Mouse (Mus musculus) ES-Bruce4 (cell line): ENCODE measurements around the gene Ugt1a2. TPM values are rescaled to one million over a fixed set of nuclear protein-coding genes. Genes with fewer than 3 reads are reported as not detected.

Source experiments
- H3K27ac ChIP-seq: 2 replicates; pipeline ENCODE4 v1.5.1; 2012; ENCODE audit warnings: low read length, inconsistent platforms; ENCODE audit not compliant: insufficient read depth
- H3K27me3 ChIP-seq: 2 replicates; pipeline ENCODE4 v1.6.1; 2012; ENCODE audit warnings: mild to moderate bottlenecking, low read length, inconsistent platforms; ENCODE audit not compliant: control insufficient read depth, poor library complexity, insufficient read depth, severe bottlenecking
- H3K36me3 ChIP-seq: 2 replicates; pipeline ENCODE4 v1.6.1; 2012; ENCODE audit warnings: inconsistent platforms, mild to moderate bottlenecking, low read length, moderate library complexity; ENCODE audit not compliant: control insufficient read depth, poor library complexity, insufficient read depth, severe bottlenecking
- H3K4me1 ChIP-seq: one replicate; pipeline ENCODE4 v1.8.1; 2011; ENCODE audit warnings: low read length; ENCODE audit not compliant: control insufficient read depth, insufficient read depth
- H3K4me3 ChIP-seq: 2 replicates; pipeline ENCODE4 v1.5.1; 2011; ENCODE audit warnings: low read depth, mild to moderate bottlenecking, low read length
- H3K9ac ChIP-seq: 2 replicates; pipeline ENCODE4 v1.6.1; 2012; ENCODE audit warnings: low read depth, mild to moderate bottlenecking, inconsistent platforms; ENCODE audit not compliant: poor library complexity, severe bottlenecking
- H3K9me3 ChIP-seq: replicated peaks from 2 replicates; pipeline ENCODE4 v1.6.1; 2012; ENCODE audit warnings: mild to moderate bottlenecking, low read length, inconsistent platforms; ENCODE audit not compliant: control insufficient read depth, poor library complexity, insufficient read depth, severe bottlenecking
- CTCF ChIP-seq: IDR thresholded peaks from one replicate; pipeline ENCODE4 v1.8.1; 2011; ENCODE audit warnings: low read depth, low read length
- EP300 ChIP-seq: IDR thresholded peaks from 2 replicates; pipeline ENCODE4 v1.6.1; 2011; ENCODE audit warnings: low read depth, low read length; ENCODE audit not compliant: insufficient read depth
- POLR2A ChIP-seq: IDR thresholded peaks from one replicate; pipeline ENCODE4 v1.8.1; 2011; ENCODE audit warnings: low read length; ENCODE audit not compliant: insufficient read depth
- polyA plus RNA-seq: library from polyadenylated mRNA; stranded (reverse); fragments of >200 nt; gene quantifications from 2 replicates; pipeline ENCODE4 v1.2.4, GENCODE M21; 2011; ENCODE audit warnings: low read depth; ENCODE audit not compliant: missing spikeins, insufficient read depth, insufficient read length

The Ugt1a2 gene
- polyA plus RNA-seq, 1 experiment = not detected

GRCm38 (mm10) chr1:88259643-88260024, 59.2 kb downstream of the Ugt1a2 start:
- no peaks in the 10 kb centered on the region for H3K27me3 ChIP-seq
- H3K36me3 ChIP-seq = peaks cover 23% of the 10 kb centered on the region

GRCm38 (mm10) chr1:88260114-88260513, 59.7 kb downstream of the Ugt1a2 start:
- peaks cover 27% of the 10 kb centered on the region for H3K36me3 ChIP-seq
- no peak for TF ChIP-seq EP300
- no peak for TF ChIP-seq CTCF
- no peak for TF ChIP-seq POLR2A
- no peaks in the 10 kb centered on the region for H3K9me3 ChIP-seq

More at GRCm38 (mm10) chr1:88259643-88260024, 59.2 kb downstream of the Ugt1a2 start:
- Histone ChIP-seq H3K4me1 (no peaks in the 10 kb centered on the region), H3K9ac (no peak overlapping the region), H3K9me3 (no peaks in the 10 kb centered on the region), H3K27ac (no peak overlapping the region), H3K4me3 (no peak overlapping the region)
- no peak for TF ChIP-seq EP300
- no peak for TF ChIP-seq POLR2A
- no peak for TF ChIP-seq CTCF

GRCm38 (mm10) chr1:88260604-88261377, 60.4 kb downstream of the Ugt1a2 start:
- TF ChIP-seq POLR2A (no peak), CTCF (no peak), EP300 (no peak)
- Histone ChIP-seq H3K27ac (no peak overlapping the region), H3K36me3 (peaks cover 34% of the 10 kb centered on the region), H3K9me3 (no peaks in the 10 kb centered on the region), H3K4me1 (no peaks in the 10 kb centered on the region), H3K9ac (no peak overlapping the region), H3K27me3 (no peaks in the 10 kb centered on the region), H3K4me3 (no peak overlapping the region)

More at GRCm38 (mm10) chr1:88260114-88260513, 59.7 kb downstream of the Ugt1a2 start:
- H3K4me1 ChIP-seq = no peaks in the 10 kb centered on the region
- no peaks in the 10 kb centered on the region for H3K27me3 ChIP-seq
- no peak overlapping the region for H3K9ac ChIP-seq
- H3K4me3 ChIP-seq = no peak overlapping the region
- H3K27ac ChIP-seq = no peak overlapping the region

GRCm38 (mm10) chr1:88261706-88262105, 61.3 kb downstream of the Ugt1a2 start:
- Histone ChIP-seq H3K36me3 (peaks cover 43% of the 10 kb centered on the region), H3K27me3 (no peaks in the 10 kb centered on the region), H3K4me1 (no peaks in the 10 kb centered on the region), H3K4me3 (no peak overlapping the region), H3K9ac (no peak overlapping the region), H3K27ac (no peak overlapping the region), H3K9me3 (no peaks in the 10 kb centered on the region)
- TF ChIP-seq POLR2A (no peak), EP300 (no peak), CTCF (no peak)

- H3K27me3 ChIP-seq = no peaks in the 10 kb centered on the region
- H3K27ac ChIP-seq = no peak overlapping the region
- H3K4me1 ChIP-seq = no peaks in the 10 kb centered on the region
- no peak for TF ChIP-seq POLR2A
- TF ChIP-seq EP300 = no peak
- no peak for TF ChIP-seq CTCF
- no peaks in the 10 kb centered on the region for H3K9me3 ChIP-seq
- peaks cover 49% of the 10 kb centered on the region for H3K36me3 ChIP-seq
- H3K4me3 ChIP-seq = no peak overlapping the region
- no peak overlapping the region for H3K9ac ChIP-seq
These were observed 61.9 kb downstream of the Ugt1a2 start for GRCm38 (mm10) chr1:88262255-88262654.

- Histone ChIP-seq H3K9ac (no peak overlapping the region), H3K4me1 (no peaks in the 10 kb centered on the region), H3K27ac (no peak overlapping the region), H3K36me3 (peaks cover 56% of the 10 kb centered on the region), H3K27me3 (no peaks in the 10 kb centered on the region), H3K4me3 (no peak overlapping the region), H3K9me3 (no peaks in the 10 kb centered on the region)
- TF ChIP-seq EP300 = no peak
- TF ChIP-seq POLR2A = no peak
- no peak for TF ChIP-seq CTCF
These were observed 62.6 kb downstream of the Ugt1a2 start for GRCm38 (mm10) chr1:88262961-88263360.
